Mouse (Mus musculus) kidney, postnatal 0 days (tissue): ENCODE data around the gene Gpc4. TPM values are rescaled to one million over a fixed set of nuclear protein-coding genes. Genes with fewer than 3 reads are reported as not detected.

ENCODE experiments used
- ATAC-seq: fragments of 200-750 bp; cut with Nextera tagmentation; replicated peaks from 2 replicates; pipeline ENCODE4 v1.8.0; 2017; ENCODE audit warnings: low read depth, moderate number of reproducible peaks, moderate TSS enrichment, moderate library complexity; ENCODE audit not compliant: low FRiP score
- DNase-seq: peaks from one replicate; pipeline ENCODE4 v3.0.0-alpha.2; 2016; ENCODE audit warnings: low spot score
- H3K27ac ChIP-seq: fragments of 300-500 bp; sonication (generic); 2 replicates; pipeline ENCODE4 v1.5.1; 2014; ENCODE audit warnings: mild to moderate bottlenecking
- H3K27me3 ChIP-seq: fragments of 300-500 bp; sonication (generic); 2 replicates; pipeline ENCODE4 v1.6.1; 2014; ENCODE audit warnings: low read length, mixed read lengths; ENCODE audit not compliant: insufficient read depth
- H3K36me3 ChIP-seq: fragments of 300-500 bp; sonication (generic); 2 replicates; pipeline ENCODE4 v1.6.1; 2014; ENCODE audit warnings: low read length, mixed read lengths; ENCODE audit not compliant: insufficient read depth
- H3K4me1 ChIP-seq: fragments of 300-500 bp; sonication (generic); replicated peaks from 2 replicates; pipeline ENCODE4 v1.6.1; 2014; ENCODE audit warnings: antibody characterized with exemption, low read length, mixed read lengths; ENCODE audit not compliant: insufficient read depth
- H3K4me2 ChIP-seq: fragments of 300-500 bp; sonication (generic); 2 replicates; pipeline ENCODE4 v1.6.1; 2014; ENCODE audit warnings: mild to moderate bottlenecking, low read length, moderate library complexity, mixed read lengths
- H3K4me3 ChIP-seq: fragments of 300-500 bp; sonication (generic); replicated peaks from 2 replicates; pipeline ENCODE4 v1.5.1; 2014; ENCODE audit warnings: low read depth, low read length
- H3K9ac ChIP-seq: fragments of 300-500 bp; sonication (generic); 2 replicates; pipeline ENCODE4 v1.6.1; 2014; ENCODE audit warnings: low read depth, low read length
- H3K9me3 ChIP-seq: fragments of 300-500 bp; sonication (generic); replicated peaks from 2 replicates; pipeline ENCODE4 v1.6.1; 2016; ENCODE audit warnings: low read length, inconsistent platforms, mixed read lengths
- CTCF ChIP-seq: IDR thresholded peaks from 2 replicates; pipeline ENCODE4 v1.5.1; 2016; ENCODE audit warnings: antibody characterized with exemption, low read depth, mild to moderate bottlenecking, moderate library complexity
- WGBS: fragments of 180-500 bp; shearing (Covaris S2); extraction: QIAGEN DNeasy Blood & Tissue Kit; methylation state at CpG from one replicate; pipeline ENCODE4 v1.1.7; 2014; 5-methylcytosine and 5-hydroxymethylcytosine counted together
- polyA plus RNA-seq: library from polyadenylated mRNA; unstranded; fragments of >200 nt; fragmentation: Nextera tagmentation; extraction: Ambion mirVana; gene quantifications from 2 replicates; pipeline ENCODE4 v1.2.1, GENCODE M21; 2015

Gpc4 gene
- polyA plus RNA-seq, 1 experiment from 2014 or later = 119 TPM

DNA sequence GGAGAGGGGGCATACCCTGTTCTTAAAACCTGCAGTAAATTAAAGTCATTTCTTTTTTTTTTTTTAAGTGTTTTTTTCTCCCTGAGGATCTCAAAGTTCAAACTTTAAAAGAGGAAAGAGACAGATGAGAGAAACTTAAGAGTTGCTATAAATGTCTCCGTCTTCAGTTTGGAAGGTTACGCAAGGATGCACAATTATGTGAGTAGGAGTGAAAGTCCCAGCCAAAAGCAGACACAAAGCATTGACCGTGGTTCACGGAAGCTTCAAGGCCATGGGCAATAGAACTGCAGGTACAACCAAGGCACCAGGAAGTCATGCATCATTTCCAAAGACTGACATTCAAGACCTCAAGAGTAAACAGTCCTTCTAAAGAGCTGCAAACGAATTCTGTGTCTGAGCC, 28.5 kb downstream of the Gpc4 start:
- H3K27me3 ChIP-seq = no peaks in the 10 kb centered on the region

DNA sequence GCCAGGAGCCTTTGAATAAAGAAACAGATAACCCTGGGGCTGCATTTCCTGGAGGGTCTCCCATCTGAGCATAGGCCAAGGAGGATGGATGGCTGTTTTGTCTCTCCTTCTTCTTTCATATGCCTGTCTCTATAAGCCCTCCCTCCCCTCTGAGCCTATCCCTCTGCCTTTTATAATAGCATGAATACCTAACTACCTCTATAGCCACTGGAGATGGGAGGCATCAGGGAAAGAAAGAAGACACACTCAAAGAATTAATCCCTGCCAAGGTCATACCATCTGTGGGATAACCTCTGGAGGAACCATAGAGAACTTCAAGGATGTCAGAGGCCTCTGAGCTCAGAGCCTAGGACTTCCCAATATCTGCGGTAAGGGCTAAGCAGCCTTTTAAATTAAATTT, 35.4 kb downstream of the Gpc4 start:
- no peak overlapping the region for H3K9ac ChIP-seq
- ATAC-seq = no peak
- no peak overlapping the region for H3K4me3 ChIP-seq
- no peaks in the 10 kb centered on the region for H3K9me3 ChIP-seq
- H3K27ac ChIP-seq = no peak overlapping the region
- no peak for TF ChIP-seq CTCF
- H3K36me3 ChIP-seq = no peaks in the 10 kb centered on the region
- H3K27me3 ChIP-seq = no peaks in the 10 kb centered on the region
- DNase-seq = no peak
- 81% methylated on average over 1 of the region's 1 CpGs for WGBS
- no peak overlapping the region for H3K4me2 ChIP-seq
- no peaks in the 10 kb centered on the region for H3K4me1 ChIP-seq

More for the DNA sequence above, 28.5 kb downstream of the Gpc4 start:
- H3K36me3 ChIP-seq = no peaks in the 10 kb centered on the region
- ATAC-seq (no peak), DNase-seq (no peak)
- H3K9ac ChIP-seq = no peak overlapping the region
- no peaks in the 10 kb centered on the region for H3K4me1 ChIP-seq
- H3K4me2 ChIP-seq = no peak overlapping the region
- no peak for TF ChIP-seq CTCF
- no peaks in the 10 kb centered on the region for H3K9me3 ChIP-seq
- no peak overlapping the region for H3K4me3 ChIP-seq
- no peak overlapping the region for H3K27ac ChIP-seq
- WGBS = 56% methylated on average over 5 of the region's 5 CpGs

DNA sequence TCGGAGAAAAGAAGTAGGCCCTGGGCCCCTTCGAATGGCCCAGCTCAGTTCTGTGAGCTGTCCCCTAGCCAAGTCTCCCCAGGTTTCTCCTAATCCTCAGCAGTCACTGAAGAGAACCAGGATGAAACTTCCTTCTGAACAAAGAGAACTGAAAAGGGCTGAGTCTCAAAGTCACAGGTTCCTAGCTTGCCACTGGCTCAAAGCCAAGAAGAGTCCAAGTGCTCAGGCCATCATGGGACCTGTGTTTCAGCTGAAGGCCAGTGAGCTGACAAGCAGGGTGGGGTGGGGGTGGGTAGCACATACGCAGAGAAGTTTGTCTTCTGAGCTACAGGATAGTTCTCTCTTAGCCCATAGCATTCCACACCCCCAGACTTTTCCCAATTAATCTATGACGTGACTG, 36.3 kb downstream of the Gpc4 start:
- ATAC-seq (no peak), DNase-seq (no peak)
- WGBS = 76% methylated on average over 4 of the region's 4 CpGs
- Histone ChIP-seq H3K27ac (no peak overlapping the region), H3K4me3 (no peak overlapping the region), H3K36me3 (no peaks in the 10 kb centered on the region), H3K4me1 (no peaks in the 10 kb centered on the region), H3K9me3 (no peaks in the 10 kb centered on the region), H3K9ac (no peak overlapping the region), H3K4me2 (no peak overlapping the region), H3K27me3 (no peaks in the 10 kb centered on the region)
- TF ChIP-seq CTCF = no peak

DNA sequence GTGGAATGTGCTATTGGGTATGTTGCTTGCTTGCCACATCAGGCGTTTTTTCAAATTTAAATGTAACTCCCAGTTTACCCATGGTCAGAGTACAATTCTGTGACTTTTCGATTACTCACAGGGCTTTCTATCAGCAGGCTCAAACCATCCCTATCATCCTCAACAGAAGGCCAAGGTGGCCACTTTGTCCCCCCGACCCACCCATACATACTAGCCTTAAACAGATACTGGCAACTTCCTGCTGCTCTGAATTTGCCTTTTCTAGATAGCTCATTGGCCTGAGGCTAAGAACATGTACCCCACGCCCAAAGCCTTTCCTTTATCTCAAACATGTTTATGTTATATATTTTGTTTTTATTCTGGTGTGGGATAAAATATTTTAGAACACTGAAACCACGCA, 51.4 kb downstream of the Gpc4 start:
- Histone ChIP-seq H3K27ac (no peak overlapping the region), H3K36me3 (no peaks in the 10 kb centered on the region), H3K27me3 (no peaks in the 10 kb centered on the region), H3K4me1 (no peaks in the 10 kb centered on the region), H3K9ac (no peak overlapping the region), H3K9me3 (no peaks in the 10 kb centered on the region), H3K4me2 (no peak overlapping the region), H3K4me3 (no peak overlapping the region)
- DNase-seq (no peak), ATAC-seq (no peak)
- WGBS = 82% methylated on average over 5 of the region's 5 CpGs
- no peak for TF ChIP-seq CTCF

GRCm38 (mm10) chrX:52109663-52110062, 55.4 kb downstream of the Gpc4 start:
- Histone ChIP-seq H3K4me3 (no peak overlapping the region), H3K36me3 (no peaks in the 10 kb centered on the region), H3K27ac (no peak overlapping the region), H3K4me2 (no peak overlapping the region), H3K9ac (no peak overlapping the region), H3K27me3 (no peaks in the 10 kb centered on the region), H3K9me3 (no peaks in the 10 kb centered on the region), H3K4me1 (no peaks in the 10 kb centered on the region)
- ATAC-seq (no peak), DNase-seq (peak; percentile 36)
- TF ChIP-seq CTCF = no peak
- WGBS = 27% methylated on average over 2 of the region's 2 CpGs

DNA sequence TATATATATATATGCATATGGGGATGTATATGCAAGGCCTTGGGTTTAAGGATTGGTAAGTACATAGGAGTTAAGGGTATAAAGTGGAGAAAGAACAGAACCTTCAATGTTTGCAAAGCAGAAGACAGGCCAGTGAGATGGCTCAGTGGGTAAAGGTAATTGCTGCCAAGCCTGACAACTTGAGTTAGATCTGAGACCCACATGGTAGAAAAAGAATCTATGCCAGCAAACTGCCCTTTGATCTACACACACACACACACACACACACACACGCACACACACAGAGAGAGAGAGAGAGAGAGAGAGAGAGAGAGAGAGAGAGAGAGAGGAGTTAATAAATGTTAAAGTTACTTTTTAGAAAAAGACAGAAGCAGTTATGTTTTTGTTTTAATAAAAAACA, 56.1 kb downstream of the Gpc4 start:
- H3K4me1 ChIP-seq = no peaks in the 10 kb centered on the region
- no peak for DNase-seq
- WGBS = 60% methylated on average over 1 of the region's 1 CpGs

DNA sequence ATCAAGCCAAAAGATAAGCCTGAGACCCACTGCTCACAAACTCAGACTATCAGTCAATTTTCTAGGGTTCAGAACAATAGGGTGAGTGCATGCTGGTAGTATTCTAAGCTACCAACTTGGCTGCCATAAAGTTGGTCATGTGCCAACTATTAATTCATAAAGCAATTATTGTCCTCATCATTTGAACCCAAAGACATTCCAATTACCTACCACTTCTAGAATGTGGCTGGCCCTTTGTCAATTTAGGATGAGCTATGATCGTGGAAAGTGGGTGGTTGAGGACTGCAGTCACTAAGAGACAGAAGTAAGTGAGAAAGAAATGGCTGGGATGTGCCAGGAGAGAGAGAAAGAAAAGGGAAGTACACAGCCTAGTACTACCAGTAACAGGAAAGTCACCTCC, 61.3 kb downstream of the Gpc4 start:
- WGBS = 75% methylated on average over 1 of the region's 1 CpGs
- Histone ChIP-seq H3K27ac (no peak overlapping the region), H3K36me3 (no peaks in the 10 kb centered on the region), H3K9me3 (no peaks in the 10 kb centered on the region), H3K9ac (no peak overlapping the region), H3K4me1 (no peaks in the 10 kb centered on the region), H3K4me3 (no peak overlapping the region), H3K4me2 (no peak overlapping the region), H3K27me3 (no peaks in the 10 kb centered on the region)
- DNase-seq (no peak), ATAC-seq (no peak)
- no peak for TF ChIP-seq CTCF

More for the DNA sequence above, 56.1 kb downstream of the Gpc4 start:
- Histone ChIP-seq H3K27ac (no peak overlapping the region), H3K9ac (no peak overlapping the region), H3K9me3 (no peaks in the 10 kb centered on the region), H3K27me3 (no peaks in the 10 kb centered on the region), H3K4me2 (no peak overlapping the region), H3K4me3 (no peak overlapping the region), H3K36me3 (no peaks in the 10 kb centered on the region)
- ATAC-seq = no peak
- no peak for TF ChIP-seq CTCF
